ENCODE assay signal across 25 mouse cellular contexts in genomic region chr10:70843848-70844247, GRCm38 (mm10).
DNase-seq lines count a peak whose midpoint lies in the region; ATAC-seq and TF ChIP-seq lines count a peak whose summit lies in the region.
"Had no signal": no experiment of that assay in that cellular context is flagged by ENCODE, and none has a peak within 500 bp of the region (broad histone marks: within the 10 kb centered on the region; RNA-seq: fewer than 3 reads in every experiment).

No protein-coding gene starts in this region.

- TF ChIP-seq CTCF in layer of hippocampus, adult 2 months (conservative IDR thresholded peaks at IDR 0.05), result no peak
- no peak for TF ChIP-seq CTCF in E14TG2a.4 (conservative IDR thresholded peaks at IDR 0.05; ENCODE audit: low read length)

- no peak overlapping the region for H3K4me3 ChIP-seq in layer of hippocampus, adult 2 months
- peak overlapping the region; percentile 56; the same call in 1 of the 2 replicates for H3K4me3 ChIP-seq in E14TG2a.4 (replicated peaks; ENCODE audit: low read length)
- no peak overlapping the region for H3K4me3 ChIP-seq in forebrain, embryonic 11.5 days (ENCODE audit: low read depth, low read length)
- H3K4me3 ChIP-seq: forebrain, embryonic 10.5 days; gastrocnemius, adult 2 months; heart, embryonic 10.5 days; heart, embryonic 13.5 days; hindbrain, embryonic 15.5 days had no signal

- no peak overlapping the region for H3K4me2 ChIP-seq in forebrain, embryonic 11.5 days (ENCODE audit: low read depth, low read length, severe bottlenecking)
- H3K4me2 ChIP-seq: heart, embryonic 13.5 days; hindbrain, embryonic 15.5 days had no signal

- no peak overlapping the region for H3K9ac ChIP-seq in forebrain, embryonic 11.5 days (ENCODE audit: low read length)
- H3K9ac ChIP-seq: forebrain, postnatal 0 days; heart, embryonic 13.5 days; hindbrain, embryonic 15.5 days had no signal

- no peaks in the 10 kb centered on the region for H3K27me3 ChIP-seq in E14TG2a.4 (ENCODE audit: insufficient read depth, low read length)
- H3K27me3 ChIP-seq in forebrain, embryonic 11.5 days (ENCODE audit: control insufficient read depth, insufficient read depth, low read length), result no peaks in the 10 kb centered on the region
- H3K27me3 ChIP-seq: heart, embryonic 13.5 days; hindbrain, embryonic 15.5 days had no signal

- ATAC-seq in forebrain, embryonic 11.5 days (replicated peaks; ENCODE audit: low FRiP score), result no peak
- ATAC-seq: forebrain, embryonic 14.5 days; forebrain, postnatal 0 days; intestine, postnatal 0 days had no signal

- peaks cover 52% of the 10 kb centered on the region for H3K4me1 ChIP-seq in E14TG2a.4 (replicated peaks; ENCODE audit: low read depth, low read length)
- H3K4me1 ChIP-seq in forebrain, embryonic 11.5 days (replicated peaks; ENCODE audit: control insufficient read depth, insufficient read depth, low read length), result no peaks in the 10 kb centered on the region
- H3K4me1 ChIP-seq: forebrain, embryonic 10.5 days; heart, embryonic 10.5 days; heart, embryonic 13.5 days; hindbrain, embryonic 15.5 days had no signal

- H3K9me3 ChIP-seq in E14TG2a.4 (ENCODE audit: low read length), result peaks cover 33% of the 10 kb centered on the region
- H3K9me3 ChIP-seq in forebrain, embryonic 11.5 days (ENCODE audit: control insufficient read depth, low read length), result no peaks in the 10 kb centered on the region
- H3K9me3 ChIP-seq: hindbrain, embryonic 15.5 days had no signal

- peaks cover 45% of the 10 kb centered on the region for H3K36me3 ChIP-seq in E14TG2a.4 (ENCODE audit: insufficient read depth, low read length)
- no peaks in the 10 kb centered on the region for H3K36me3 ChIP-seq in forebrain, embryonic 11.5 days (ENCODE audit: control insufficient read depth, insufficient read depth, low read length)
- H3K36me3 ChIP-seq: forebrain, embryonic 10.5 days; heart, embryonic 10.5 days; heart, embryonic 13.5 days; hindbrain, embryonic 15.5 days had no signal

- 94% methylated on average over 2 of the region's 2 CpGs for WGBS in forebrain, embryonic 11.5 days

- DNase-seq in layer of hippocampus, adult 2 months (ENCODE audit: low spot score in 2 of 2), result no peak
- no peak for DNase-seq in layer of hippocampus, postnatal 14 days (ENCODE audit: low spot score in 2 of 2)
- DNase-seq in 3T3-L1 (ENCODE audit: low read depth, low spot score) (peak; percentile 11), R1 (ENCODE audit: low read depth, low spot score) (peak; percentile 66)
- no peak for DNase-seq in forebrain, embryonic 11.5 days (ENCODE audit: low spot score)
- DNase-seq: adrenal gland, adult 8-10 months; adrenal gland, postnatal 25 days; cerebellum, adult 11-12 months; cerebellum, adult 8-10 months; cerebellum, postnatal 10 days; cerebellum, postnatal 36 days; embryo, embryonic 11 days; forebrain, postnatal 0 days; gastrocnemius, adult 2 months; gastrocnemius, postnatal 14 days; heart, adult 18-20 months; heart, postnatal 14 days; heart, postnatal 4 days had no signal

- H3K27ac ChIP-seq in layer of hippocampus, adult 2 months, result 0 out of 2 replicates have a peak overlapping the region, but pooled peaks have one; percentile 53
- no peak overlapping the region for H3K27ac ChIP-seq in forebrain, embryonic 11.5 days (ENCODE audit: low read depth, low read length)
- H3K27ac ChIP-seq: forebrain, embryonic 10.5 days; gastrocnemius, adult 2 months; heart, embryonic 10.5 days; heart, embryonic 13.5 days; hindbrain, embryonic 15.5 days had no signal

Comparison
In these comparisons a context has a peak if more than half of its experiments do, and no peak if none do; other contexts are left out.
1. DNase-seq: peak in 3T3-L1 (single experiment) and R1 (single experiment); none in layer of hippocampus, adult 2 months (0 of 2), layer of hippocampus, postnatal 14 days (0 of 2) and forebrain, embryonic 11.5 days (single experiment).